Mouse (Mus musculus): ENCODE measurements around the gene Tcl1.
"Not testable (repeated sequence)": the region's sequence is repeated elsewhere in the genome, so short reads cannot be mapped to it uniquely, and the experiment has no call there.

Tcl1 gene

DNA sequence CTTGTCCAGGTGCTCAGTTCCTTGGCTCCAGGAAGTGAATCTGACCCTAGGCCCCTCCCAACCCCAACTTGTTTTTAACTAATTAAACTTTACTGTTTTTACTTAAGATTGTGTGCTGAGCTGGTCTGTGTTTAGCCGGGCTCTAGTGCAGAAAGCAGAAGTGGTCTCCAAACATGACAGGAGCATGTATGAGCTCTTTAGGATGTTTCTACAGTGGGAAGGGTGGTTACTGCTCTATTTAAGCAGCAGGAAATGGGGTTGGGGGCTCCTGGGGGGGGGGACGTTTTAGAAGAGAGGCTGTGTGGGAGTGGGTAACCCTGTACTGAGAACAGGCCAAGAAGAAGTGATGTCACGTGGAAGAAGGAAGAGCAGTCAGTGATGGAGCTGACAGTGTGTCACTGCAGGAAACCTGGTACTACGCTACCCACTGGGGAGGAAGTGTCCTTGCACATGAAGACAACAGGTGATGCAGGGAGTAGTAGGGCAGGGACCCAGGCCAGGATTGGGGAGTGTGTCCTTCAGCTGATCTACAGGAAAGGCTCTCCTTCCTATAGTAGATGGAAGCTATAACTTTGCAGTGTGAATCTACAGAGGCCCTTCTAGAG is 41.5 kb downstream of the Tcl1 start:
- not testable (repeated sequence) for DNase-seq (ENCODE audit: low read depth, low spot score)

DNA sequence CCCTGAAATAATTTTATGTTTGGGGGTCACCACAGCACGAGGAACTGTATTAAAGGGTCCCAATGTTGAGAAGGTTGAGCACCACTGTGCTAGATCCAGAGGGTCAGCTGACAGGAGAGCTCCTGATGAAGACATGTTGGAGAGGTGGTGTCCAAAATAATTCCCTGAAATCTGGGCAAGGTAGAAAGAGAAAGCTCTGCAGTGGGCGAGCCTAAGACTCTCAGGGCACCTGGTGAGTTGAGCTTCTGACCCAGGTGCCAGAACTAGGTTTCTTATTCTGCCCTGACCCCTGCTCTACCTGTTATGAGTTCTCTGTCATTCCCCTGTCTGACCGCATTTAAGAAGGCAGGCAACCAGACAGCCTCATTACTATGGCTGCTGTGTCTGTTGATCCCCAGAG is 46.5 kb downstream of the Tcl1 start, which contains the start of gene Tcl1b5:
TSS of gene Tcl1b5 (plus strand) at position 301 of the 400 bp plus-strand sequence.
- DNase-seq (ENCODE audit: low read depth, low spot score), result not testable (repeated sequence)

DNA sequence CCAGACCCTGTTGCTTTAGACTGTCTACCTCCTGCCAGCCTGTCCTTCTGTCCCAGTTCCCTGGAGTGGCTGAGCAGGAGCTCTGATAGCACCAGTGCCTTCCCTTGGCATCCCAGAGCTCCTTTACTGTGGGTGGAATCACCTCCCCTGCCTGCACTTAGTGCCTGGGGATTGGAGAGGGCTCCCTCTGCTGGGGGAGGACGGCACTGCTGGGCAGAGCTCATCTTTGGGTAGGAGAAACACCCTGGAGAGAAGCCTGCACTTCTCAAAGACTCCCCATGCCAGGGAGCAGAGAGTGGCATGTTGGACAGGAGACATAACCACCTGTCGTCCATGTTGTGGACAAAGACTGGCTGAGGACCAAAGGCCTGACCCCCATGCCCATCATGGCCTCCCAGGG is 48.3 kb downstream of the Tcl1 start:
- not testable (repeated sequence) for DNase-seq (ENCODE audit: low read depth, low spot score)

DNA sequence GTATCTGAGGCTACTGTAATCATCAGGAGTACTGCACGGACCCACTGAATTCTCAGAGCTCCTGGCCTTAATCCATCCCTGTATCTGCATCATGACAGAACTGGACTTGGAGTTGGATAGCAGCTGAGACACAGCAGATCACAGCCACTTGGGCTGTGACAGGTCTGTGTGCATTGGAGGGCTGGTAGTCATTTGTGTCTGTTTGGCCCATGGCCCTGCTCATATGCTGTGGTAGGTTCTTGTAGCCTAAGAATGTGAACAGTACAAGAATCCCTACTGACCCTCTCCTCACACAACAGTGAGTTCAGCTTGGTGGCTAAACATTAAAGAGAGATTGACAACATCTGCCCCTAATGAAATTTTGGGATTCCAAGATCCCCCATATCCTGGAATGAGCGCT is 49.2 kb downstream of the Tcl1 start:
- no peak for DNase-seq (ENCODE audit: low read depth, low spot score)

Data from mesoderm, embryonic 11.5 days (tissue).